Mouse (Mus musculus): ENCODE measurements around the gene Lama5. TPM values are rescaled to one million over a fixed set of nuclear protein-coding genes. Genes with fewer than 3 reads are reported as not detected.
"Not testable (repeated sequence)": the region's sequence is repeated elsewhere in the genome, so short reads cannot be mapped to it uniquely, and the experiment has no call there.

Gene Lama5
- total RNA-seq, 2 experiments from 2014 or later = 72.2 to 78.5 TPM

DNA sequence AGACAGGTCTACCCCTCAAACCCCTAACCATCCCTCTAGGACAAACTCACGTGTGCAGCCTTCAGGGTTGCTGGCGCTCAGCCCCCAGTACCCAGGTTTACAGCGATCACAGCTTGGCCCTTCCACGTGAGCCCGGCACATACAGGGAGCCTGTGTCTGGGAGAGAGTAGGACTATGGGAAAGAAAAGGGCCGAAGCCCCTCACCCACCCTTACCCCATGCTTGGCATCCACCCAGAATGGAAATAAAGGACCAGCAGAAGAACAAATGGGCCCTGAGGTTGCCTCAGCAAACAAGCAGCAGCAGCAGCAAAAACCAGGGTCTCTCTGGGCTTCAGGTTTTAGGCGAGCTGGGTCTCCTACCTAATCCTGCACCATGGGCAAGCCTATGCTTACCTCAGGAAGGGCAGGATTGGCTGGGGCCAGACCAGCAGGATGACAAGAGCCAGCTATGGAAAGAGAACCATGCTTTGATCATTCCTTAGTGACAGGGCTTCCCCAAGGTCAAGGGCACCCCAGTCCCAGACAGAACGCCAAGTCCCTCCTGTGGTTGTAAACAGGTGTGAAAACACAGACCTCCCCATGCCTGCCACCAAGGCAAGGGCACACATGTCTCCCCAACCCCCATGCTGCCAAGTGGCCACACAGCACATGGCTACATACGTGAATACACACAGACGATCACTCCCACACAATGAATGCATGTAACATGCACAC, 28.2 kb downstream of the Lama5 start:
- DNase-seq = no peak

DNA sequence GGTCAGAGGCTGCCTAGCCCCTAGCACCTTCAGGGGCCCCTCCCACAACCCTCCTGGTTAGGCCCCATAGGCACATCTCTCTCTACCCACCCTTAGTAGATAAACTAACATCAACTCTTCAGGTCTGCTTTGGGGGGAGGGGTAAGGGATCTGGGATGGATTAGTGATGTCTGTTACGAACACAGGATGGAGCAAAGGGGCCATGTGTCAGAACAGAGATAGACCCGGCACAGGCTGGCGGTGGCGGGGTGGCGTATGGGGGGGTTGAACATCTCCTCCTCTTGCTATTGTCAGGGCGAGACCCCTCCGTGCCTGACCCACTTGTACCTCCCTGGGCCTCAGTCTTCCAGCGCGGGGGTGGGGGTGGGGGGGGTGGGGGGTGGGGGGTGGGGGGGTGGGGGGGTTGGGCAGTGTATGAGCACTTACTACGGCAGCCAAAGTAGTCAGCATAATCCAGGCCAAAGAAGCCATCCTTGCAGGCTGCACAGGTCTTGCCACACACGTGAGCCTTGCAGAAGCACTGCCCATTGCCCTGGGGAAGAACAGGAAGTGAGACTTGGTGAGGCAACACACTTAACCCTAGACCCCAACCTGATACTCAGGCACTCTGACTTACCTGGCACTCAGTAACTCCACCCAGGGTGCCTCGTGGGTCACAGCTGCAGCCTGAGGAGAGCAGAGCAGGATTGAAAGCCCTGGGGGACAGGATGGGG, 28.9 kb downstream of the Lama5 start:
- no peak for DNase-seq

DNA sequence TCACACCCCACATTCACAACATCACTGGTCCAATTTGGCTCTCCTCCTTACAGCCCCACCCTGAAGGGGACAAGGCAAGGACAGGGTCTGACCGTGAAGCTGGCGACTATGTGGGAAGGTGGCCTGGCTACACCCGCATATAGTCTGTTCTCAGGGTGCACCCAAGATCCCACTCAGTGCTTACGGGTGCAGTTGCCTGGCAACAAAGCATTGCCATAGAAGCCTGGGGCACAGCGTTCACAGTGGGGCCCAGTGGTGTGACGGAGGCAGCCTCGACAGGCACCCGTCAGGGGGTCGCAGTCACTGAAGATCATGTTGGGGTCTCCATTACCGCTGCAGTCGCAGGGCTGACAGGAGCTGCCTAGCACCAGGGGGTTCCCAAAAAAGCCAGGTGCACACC, 38.3 kb downstream of the Lama5 start:
- no peak for DNase-seq

- DNase-seq = no peak
Observed at GRCm38 (mm10) chr2:180185686-180186085, 40.0 kb downstream of the Lama5 start.

- DNase-seq = no peak
Observed at GRCm38 (mm10) chr2:180184752-180185109, 40.9 kb downstream of the Lama5 start.

DNA sequence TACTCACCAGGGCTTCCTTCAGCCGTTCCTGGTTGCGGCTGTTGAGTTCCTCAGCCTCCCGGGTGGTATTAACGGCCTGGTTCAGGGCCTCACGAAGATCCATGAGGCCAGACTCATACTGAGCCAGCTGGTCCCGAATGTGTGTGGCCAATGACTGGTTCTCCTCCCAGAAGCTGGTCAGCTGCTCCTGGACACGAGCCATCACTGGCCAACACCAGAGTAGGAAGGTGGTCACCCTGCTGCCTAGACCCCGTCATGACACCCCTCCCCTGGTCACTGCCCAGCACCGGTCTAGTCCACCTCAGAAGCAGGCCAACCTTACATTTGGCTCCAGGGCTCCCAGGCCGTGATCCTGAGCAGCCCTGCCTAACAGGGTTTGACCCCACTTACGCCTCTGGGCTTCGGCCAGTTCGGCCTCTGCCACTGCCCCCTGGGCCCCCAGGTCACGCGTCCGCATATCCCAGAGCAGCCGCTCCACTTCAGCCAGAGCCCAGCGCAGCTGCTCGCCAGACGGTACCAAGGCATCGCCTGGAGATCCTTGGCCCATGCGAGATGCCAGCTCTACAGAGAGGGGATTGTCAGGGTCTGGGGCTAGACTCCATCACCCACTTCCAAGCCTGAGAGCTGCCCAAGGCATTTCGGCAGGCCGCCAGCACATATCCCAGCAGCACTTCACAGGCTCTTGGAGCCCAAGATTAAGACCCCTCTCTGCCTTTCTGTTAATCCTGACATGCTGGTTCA, 41.5 kb downstream of the Lama5 start:
- DNase-seq = no peak

- DNase-seq = no peak
Observed at GRCm38 (mm10) chr2:180181542-180181941, 44.1 kb downstream of the Lama5 start.

DNA sequence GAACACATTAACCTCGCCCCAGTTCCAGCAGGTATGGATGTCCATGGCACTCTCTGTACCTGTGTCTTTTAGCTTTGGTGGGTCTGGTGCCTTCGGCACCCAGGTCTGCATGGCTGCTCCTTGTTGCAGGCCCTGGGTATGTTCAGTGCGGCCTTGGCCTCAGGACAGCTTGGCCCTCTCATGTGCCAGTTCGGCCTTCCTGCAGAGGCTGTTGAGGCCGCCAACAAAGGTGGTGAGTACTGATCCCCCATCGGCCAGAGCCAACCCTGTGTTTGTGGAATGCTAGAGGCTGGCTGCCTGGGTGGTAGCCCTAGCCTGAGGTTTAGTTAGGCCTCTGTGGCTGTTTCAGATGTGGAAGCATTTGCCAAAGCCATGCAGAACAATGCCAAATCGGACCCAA, 49.9 kb downstream of the Lama5 start:
- DNase-seq = no peak

- no peak for DNase-seq
Observed at GRCm38 (mm10) chr2:180174121-180174520, 51.5 kb downstream of the Lama5 start.

DNA sequence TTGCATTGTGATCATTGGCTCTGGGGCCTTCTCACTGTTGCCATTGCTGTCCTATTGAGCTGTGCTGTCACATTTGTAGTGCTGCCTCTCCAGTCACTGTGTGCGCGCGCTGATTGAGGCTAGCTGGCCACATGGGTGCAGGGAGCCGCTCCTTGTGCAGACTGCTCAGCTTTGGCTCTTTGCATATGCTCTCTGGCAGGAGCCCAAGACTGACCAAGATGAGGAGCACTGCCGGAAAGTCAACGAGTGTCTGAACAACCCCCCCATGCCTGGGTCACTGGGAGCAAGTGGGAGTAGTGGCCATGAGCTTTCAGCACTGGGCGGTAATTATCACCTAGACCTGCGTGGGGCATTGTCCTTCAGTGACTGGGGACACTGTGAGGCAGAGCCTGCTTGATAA, 51.9 kb downstream of the Lama5 start:
- not testable (repeated sequence) for DNase-seq

- DNase-seq = no peak
Observed at GRCm38 (mm10) chr2:180173163-180173562, 52.5 kb downstream of the Lama5 start.

GRCm38 (mm10) chr2:180172152-180172551, 53.5 kb downstream of the Lama5 start:
- no peak for DNase-seq

DNA sequence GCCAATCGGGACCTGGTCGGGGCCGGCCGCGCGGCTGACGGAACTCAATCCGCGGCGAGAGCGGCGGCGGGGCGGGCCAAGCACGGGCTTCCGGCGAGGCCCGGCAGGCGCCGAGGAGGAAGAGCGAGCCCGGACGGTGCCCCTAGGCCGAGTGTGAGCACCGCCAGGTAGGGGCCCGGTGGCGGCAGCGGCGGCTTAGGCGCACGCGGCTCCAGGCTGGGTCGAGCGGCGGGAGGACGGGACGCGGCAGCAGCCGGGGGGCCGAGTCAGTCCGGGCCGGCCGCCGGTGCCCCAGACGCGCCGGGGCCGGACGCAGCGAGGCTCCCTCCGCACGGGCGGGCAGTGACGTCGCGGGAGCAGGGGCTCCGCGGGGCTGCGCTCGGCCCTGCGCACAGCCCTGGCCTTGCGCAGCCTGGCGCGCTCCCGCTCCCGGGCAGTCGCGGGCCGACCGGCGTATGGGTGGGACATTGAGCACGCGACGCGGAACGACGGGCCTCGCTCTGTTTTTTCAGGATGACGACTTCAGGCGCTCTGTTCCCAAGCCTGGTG, 54.1 kb downstream of the Lama5 start:
- no peak for DNase-seq

DNA sequence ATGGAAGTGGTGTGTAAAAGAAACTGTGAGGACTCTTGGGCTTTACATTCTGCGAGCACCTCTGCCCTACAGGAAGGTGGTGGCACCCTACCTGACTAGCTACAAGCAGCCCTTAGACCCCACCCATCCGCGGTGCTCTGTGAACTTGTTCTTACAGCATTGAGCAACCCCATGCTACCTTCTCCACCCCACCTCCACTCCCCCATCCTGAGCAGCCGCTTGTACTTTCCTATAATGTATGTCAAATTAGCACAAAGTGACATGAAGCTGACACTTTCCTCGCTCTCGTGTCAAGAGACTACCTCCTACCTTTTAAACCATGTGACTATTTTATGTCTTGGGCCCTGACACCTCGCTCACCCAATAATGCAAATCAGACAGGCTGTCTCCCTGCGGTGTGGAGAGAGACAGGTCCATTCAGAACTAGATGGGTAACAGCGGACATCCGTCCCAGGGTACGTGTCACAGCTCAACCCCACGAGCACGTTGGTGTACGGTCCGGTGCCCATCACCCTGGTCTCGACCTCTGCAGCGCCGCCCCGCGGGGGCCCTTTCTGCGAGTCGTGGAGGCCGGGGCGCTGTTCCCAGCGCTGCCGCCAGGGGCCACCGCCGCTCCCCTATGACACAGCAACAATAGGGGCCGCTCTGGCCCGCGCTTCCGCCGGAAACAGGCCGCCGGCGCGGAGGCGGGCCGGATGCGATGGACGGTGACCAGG, 54.7 kb downstream of the Lama5 start, which contains the start of gene Adrm1:
Adrm1 (plus strand) TSS at position 680 of the 716 bp plus-strand sequence.
- DNase-seq = peak; percentile 96 to 98

DNA sequence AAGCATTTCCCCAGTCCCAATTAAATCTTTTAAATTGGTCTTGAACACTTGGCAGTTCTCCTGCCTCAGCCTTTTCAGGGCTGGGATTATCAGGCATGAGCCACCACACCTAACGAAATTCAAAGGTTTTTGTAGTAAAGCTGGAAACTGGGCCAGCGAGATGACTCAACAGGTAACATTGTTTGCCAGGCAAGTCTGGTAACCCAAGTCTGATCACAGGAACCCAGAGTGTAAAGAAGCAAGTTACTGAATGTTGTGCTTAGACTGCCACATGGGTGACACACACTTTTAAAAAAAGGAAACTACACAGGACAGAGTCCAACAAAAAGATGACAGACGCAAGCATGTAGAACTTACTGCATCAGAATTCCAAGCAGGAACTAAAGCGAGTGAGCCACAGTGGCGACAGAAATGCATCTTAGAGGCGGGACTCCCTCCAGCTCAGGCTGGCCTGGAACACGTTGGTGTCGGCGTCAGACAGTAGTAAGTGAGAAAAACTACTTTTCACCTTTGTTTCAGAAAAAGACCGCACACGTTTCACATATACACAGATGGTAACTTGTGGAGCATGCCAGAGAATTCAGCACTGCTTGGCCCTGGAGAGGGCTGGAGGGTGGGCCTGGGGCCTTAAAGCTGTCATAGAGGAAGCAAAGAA, 55.4 kb downstream of the Lama5 start:
- no peak for DNase-seq

GRCm38 (mm10) chr2:180166869-180167268, 58.8 kb downstream of the Lama5 start:
- no peak for DNase-seq

GRCm38 (mm10) chr2:180165855-180166254, 59.8 kb downstream of the Lama5 start:
- no peak for DNase-seq

DNA sequence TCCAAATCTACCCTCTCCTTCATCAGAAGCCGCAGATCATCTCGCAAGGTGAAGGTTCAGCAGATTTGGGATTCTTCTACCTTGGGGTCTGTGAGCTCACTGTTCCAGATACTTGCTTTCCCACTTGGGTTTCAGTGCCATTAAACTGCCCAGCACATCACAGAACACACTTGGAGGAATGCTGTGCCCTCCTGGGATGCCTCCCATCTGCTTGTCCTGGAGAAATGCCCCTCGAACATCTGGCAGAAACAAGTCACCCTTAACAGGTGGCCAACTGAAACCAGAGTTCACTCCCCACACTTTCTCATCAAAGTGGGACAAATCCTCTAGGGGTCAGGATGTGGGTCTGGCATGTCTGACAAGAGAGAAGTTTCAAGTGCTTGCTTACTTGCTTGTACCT, 67.0 kb downstream of the Lama5 start:
- no peak for DNase-seq

DNA sequence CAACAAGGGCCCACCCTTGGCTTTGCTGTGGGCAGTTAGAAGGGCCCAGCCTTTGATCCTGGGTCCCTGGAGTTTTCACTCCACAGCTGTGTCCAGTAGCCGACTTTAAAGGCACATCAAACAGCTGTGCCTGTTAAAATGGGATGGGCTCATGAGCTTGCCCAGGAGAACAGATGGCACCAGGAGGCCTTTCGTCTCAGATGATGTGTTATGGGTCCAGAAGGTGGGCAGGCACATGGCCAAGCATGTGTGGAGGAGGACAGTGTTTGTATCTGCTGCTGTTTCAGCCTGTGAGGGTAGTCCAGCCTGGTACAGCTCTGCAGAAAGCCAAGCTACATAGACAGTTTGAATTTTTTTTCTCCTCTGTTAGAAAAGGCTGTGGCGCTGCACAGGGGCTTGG, 70.9 kb downstream of the Lama5 start:
- no peak for DNase-seq

- DNase-seq = no peak
Observed at GRCm38 (mm10) chr2:180148551-180148950, 77.1 kb downstream of the Lama5 start.

DNA sequence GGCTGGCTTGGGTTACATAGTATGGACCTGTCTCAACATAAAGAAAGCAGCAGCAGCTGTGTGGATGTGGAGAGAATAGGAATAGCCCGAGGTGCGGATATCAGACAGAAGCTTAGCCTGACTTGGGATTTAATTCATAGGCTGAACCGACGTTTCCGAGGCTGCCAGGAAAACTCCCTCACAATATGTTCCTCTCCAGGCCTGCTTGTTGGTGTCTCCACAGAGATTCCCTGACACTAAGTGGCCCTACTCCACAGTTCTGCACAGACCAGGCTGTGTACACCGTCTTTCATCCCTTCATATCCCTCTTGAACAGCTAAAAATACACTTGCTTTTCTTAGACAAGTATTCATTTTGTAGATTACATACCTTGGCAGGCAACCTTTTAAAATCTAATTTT, 78.3 kb downstream of the Lama5 start:
- DNase-seq = peak; percentile 29

- no peak for DNase-seq
Observed at GRCm38 (mm10) chr2:180146091-180146490, 79.6 kb downstream of the Lama5 start.
